Mouse (Mus musculus) bone marrow macrophage, adult 2 months (primary cell): ENCODE results near the gene Gcm1. TPM values are rescaled to one million over a fixed set of nuclear protein-coding genes. Genes with fewer than 3 reads are reported as not detected.
"Not testable (repeated sequence)": the region's sequence is repeated elsewhere in the genome, so short reads cannot be mapped to it uniquely, and the experiment has no call there.

Experiments
- H3K27ac ChIP-seq: 2 replicates; pipeline ENCODE4 v1.5.1; 2012; ENCODE audit warnings: low read depth, low read length; ENCODE audit not compliant: insufficient read depth
- H3K4me1 ChIP-seq: 2 replicates; pipeline ENCODE4 v1.6.1; 2012; ENCODE audit warnings: low read length; ENCODE audit not compliant: control insufficient read depth, insufficient read depth
- H3K4me3 ChIP-seq: 2 replicates; pipeline ENCODE4 v1.5.1; 2012; ENCODE audit warnings: mild to moderate bottlenecking, low read length, moderate library complexity; ENCODE audit not compliant: insufficient read depth
- CTCF ChIP-seq: IDR thresholded peaks from 2 replicates; pipeline ENCODE4 v1.5.1; 2012; ENCODE audit warnings: low read depth, mild to moderate bottlenecking, low read length, moderate library complexity
- POLR2A ChIP-seq: IDR thresholded peaks from 2 replicates; pipeline ENCODE4 v1.6.1; 2012; ENCODE audit warnings: mild to moderate bottlenecking, low read depth, low read length, borderline replicate concordance
- polyA plus RNA-seq: library from polyadenylated mRNA; stranded (reverse); fragments of >200 nt; gene quantifications from 2 replicates; pipeline ENCODE4 v1.2.4, GENCODE M21; 2012; ENCODE audit not compliant: missing spikeins, insufficient read depth, insufficient read length

Gcm1 gene
- polyA plus RNA-seq, 1 experiment: not detected

DNA sequence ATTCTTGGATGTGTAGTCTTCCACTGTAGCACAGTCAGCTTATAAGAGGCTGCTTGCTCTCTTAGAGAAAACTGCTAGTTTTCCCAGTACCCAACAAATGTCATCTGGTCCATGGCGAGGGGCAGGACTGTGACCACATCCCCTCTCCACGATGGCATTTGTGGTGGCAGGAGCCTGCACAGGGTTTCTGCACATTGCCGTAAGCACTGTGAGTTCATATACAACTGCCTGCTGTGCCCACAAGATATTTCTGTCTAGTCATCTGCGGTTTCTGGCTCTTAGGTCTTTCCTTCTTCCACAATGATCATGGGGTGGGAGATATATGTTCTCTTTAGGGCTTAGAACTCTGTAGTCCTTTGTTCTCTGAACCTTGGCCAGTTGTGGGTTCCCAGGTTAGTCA is 19.9 kb downstream of the Gcm1 start:
- no peak overlapping the region for H3K27ac ChIP-seq
- no peak for TF ChIP-seq CTCF
- no peak for TF ChIP-seq POLR2A
- H3K4me3 ChIP-seq: no peak overlapping the region
- peaks cover 11% of the 10 kb centered on the region for H3K4me1 ChIP-seq

- peaks cover 11% of the 10 kb centered on the region for H3K4me1 ChIP-seq
- H3K4me3 ChIP-seq: not testable (repeated sequence)
- H3K27ac ChIP-seq: peak overlapping the region; percentile 71
Observed at GRCm38 (mm10) chr9:78073291-78073690, 21.6 kb downstream of the Gcm1 start.

- Histone ChIP-seq H3K4me3 (peak overlapping the region; percentile 7; the same call in 1 of the 2 replicates), H3K4me1 (peaks cover 11% of the 10 kb centered on the region), H3K27ac (peak overlapping the region; percentile 71)
- no peak for TF ChIP-seq POLR2A
- no peak for TF ChIP-seq CTCF
Observed at GRCm38 (mm10) chr9:78073713-78074340, 22.1 kb downstream of the Gcm1 start.

DNA sequence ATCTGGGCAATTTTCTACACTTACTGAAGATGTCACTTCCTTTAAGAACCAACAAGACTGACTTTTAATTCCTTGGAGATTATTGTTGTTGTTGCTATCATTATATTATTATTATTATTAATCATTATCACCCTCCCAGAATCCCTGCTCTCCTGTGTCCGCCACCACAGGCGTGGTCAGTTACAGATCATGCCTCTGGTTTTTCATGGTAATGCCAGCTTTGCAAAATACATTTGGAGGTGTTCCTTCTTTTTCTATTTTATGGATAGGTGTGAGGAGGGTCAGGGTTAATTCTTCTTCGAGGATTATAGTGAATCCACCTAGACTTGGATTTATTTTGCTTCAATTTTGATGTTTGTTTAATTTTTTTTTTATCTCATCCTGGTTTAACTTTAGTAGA is 23.5 kb downstream of the Gcm1 start:
- no peak for TF ChIP-seq CTCF
- Histone ChIP-seq H3K27ac (no peak overlapping the region), H3K4me3 (no peak overlapping the region), H3K4me1 (peaks cover 11% of the 10 kb centered on the region)

DNA sequence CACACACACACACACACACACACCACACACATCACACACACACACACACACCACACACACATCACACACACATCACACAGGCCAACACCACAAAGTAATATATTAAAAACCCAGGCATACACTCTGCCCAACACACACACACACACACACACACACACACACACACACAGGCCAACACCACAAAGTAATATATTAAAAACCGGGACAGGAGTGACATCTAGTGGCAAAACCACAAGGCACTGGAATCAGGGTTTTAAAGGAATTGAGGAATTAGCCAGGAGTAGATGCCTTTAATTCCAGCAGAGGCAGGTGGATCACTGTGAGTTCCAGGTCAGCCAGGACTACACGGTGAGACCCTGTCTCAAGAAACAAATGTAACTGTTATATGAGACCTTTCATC is 26.5 kb downstream of the Gcm1 start:
- TF ChIP-seq CTCF (no peak), POLR2A (no peak)
- Histone ChIP-seq H3K27ac (no peak overlapping the region), H3K4me3 (no peak overlapping the region), H3K4me1 (peaks cover 7% of the 10 kb centered on the region)

- TF ChIP-seq CTCF (no peak), POLR2A (no peak)
Observed at GRCm38 (mm10) chr9:78081835-78082234, 30.1 kb downstream of the Gcm1 start.

DNA sequence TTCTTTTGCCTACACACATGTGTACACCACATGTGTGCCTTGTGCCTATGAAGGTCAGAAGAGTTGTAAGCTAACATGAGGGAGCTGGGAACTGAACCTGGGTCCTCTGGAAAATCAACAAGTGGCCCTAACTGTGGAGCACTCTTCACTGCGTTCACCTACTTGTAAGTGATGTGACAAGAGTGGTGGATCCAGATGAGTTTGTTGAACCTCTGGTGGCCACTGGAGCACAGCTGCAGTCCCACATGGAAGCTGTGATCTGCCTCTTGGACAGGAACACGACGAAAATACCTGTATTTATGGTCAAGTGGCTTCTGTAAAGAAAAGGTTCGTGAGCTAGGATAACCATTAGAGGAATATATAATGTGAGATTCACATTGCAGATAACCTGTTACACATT is 32.6 kb downstream of the Gcm1 start:
- Histone ChIP-seq H3K27ac (no peak overlapping the region), H3K4me1 (peaks cover 21% of the 10 kb centered on the region), H3K4me3 (no peak overlapping the region)
- TF ChIP-seq POLR2A (no peak), CTCF (no peak)

More at GRCm38 (mm10) chr9:78081835-78082234, 30.1 kb downstream of the Gcm1 start:
- Histone ChIP-seq H3K4me1 (peaks cover 15% of the 10 kb centered on the region), H3K27ac (no peak overlapping the region), H3K4me3 (no peak overlapping the region)

GRCm38 (mm10) chr9:78085722-78086287 is 34.1 kb downstream of the Gcm1 start:
- Histone ChIP-seq H3K27ac (peak overlapping the region; percentile 18), H3K4me3 (no peak overlapping the region), H3K4me1 (peaks cover 24% of the 10 kb centered on the region)
- TF ChIP-seq CTCF: no peak

DNA sequence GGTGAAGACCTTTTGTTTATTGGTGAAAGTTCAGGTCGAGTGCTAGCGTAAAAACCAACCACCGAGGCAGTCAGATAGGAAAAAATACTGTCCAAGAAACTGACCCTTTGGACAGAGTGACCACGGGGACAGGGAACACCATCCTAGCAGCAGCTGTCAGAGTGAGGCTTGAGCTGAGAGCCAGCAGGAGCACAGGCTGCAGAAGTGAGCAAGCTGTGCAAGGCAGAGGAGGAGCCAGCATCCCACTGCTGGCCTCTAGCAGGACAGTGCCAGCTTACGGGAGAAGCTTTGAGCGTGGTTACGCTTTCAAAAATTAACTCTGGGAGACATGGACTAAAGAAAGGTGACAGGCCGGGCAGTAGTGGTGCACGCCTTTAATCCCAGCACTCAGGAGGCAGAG is 36.0 kb downstream of the Gcm1 start:
- Histone ChIP-seq H3K27ac (no peak overlapping the region), H3K4me1 (peaks cover 24% of the 10 kb centered on the region), H3K4me3 (no peak overlapping the region)
- no peak for TF ChIP-seq POLR2A
- TF ChIP-seq CTCF: no peak

DNA sequence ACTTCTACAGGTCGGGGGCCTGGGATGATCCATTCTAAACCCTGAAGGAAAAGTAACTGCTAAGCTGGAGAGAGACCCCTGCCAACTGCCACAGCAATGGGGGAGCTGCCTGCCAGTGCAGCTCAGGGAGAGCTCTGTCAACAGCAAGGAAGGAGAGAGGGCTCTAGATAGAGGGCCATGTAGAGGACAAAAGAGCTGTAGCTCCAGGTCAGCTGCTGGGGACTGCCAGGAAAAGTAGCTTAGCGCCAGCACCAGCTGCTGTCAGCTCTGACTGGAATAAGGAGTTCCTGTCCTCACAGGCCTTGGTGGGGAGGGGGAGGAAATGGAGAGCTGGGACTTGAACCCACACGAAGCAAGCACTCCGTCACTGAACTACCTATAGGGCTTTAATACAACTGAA is 36.8 kb downstream of the Gcm1 start:
- no peak overlapping the region for H3K4me3 ChIP-seq
- TF ChIP-seq CTCF: no peak
- no peak for TF ChIP-seq POLR2A
- H3K27ac ChIP-seq: no peak overlapping the region
- peaks cover 24% of the 10 kb centered on the region for H3K4me1 ChIP-seq

GRCm38 (mm10) chr9:78088971-78089370 is 37.2 kb downstream of the Gcm1 start:
- Histone ChIP-seq H3K4me3 (no peak overlapping the region), H3K27ac (no peak overlapping the region), H3K4me1 (peaks cover 24% of the 10 kb centered on the region)
- TF ChIP-seq POLR2A (no peak), CTCF (no peak)
